Mouse (Mus musculus) left cerebral cortex, postnatal 25 days (tissue): ENCODE results near the gene Rnd1. TPM values are rescaled to one million over a fixed set of nuclear protein-coding genes. Genes with fewer than 3 reads are reported as not detected.

Experiments
- DNase-seq, 2 experiments: peaks; one replicate each; pipeline ENCODE4 v3.0.0; 2022; ENCODE audit warnings: low spot score in 2 of 2, mixed read lengths in 1 of 2
- intact Hi-C: fragments of 180-260 bp; cut with DNase I; formaldehyde crosslinking; loops from one replicate; pipeline ENCODE4 v1.15.1; 2025
- total RNA-seq, 2 experiments: library from RNA; stranded (reverse); gene quantifications; 2 replicates each; pipeline ENCODE4 v1.2.3; 2021

Rnd1 gene
- total RNA-seq, 2 experiments from 2014 or later: 31.8 to 36.8 TPM

- intact Hi-C loops: no loop called here
- DNase-seq: no peak
These were observed 54.5 kb downstream of the Rnd1 start for GRCm38 (mm10) chr15:98622721-98623120.

- DNase-seq: no peak
- intact Hi-C loops: no loop called here
These were observed 55.1 kb downstream of the Rnd1 start for GRCm38 (mm10) chr15:98622199-98622598.

- peak; percentile 70 to 72 for DNase-seq
- intact Hi-C loops: loop anchor here (1.0 to 5.0 kb wide), 2 partner anchors 37 to 105 kb away; no protein-coding TSS in a partner anchor
These were observed 60.1 kb downstream of the Rnd1 start for GRCm38 (mm10) chr15:98617176-98617537.

- intact Hi-C loops: loop anchor here (1.0 to 5.0 kb wide), 2 partner anchors 36 to 104 kb away; no protein-coding TSS in a partner anchor
- no peak for DNase-seq
These were observed 60.7 kb downstream of the Rnd1 start for GRCm38 (mm10) chr15:98616362-98617175.

GRCm38 (mm10) chr15:98615751-98616150 lies 61.5 kb downstream of the Rnd1 start:
- no peak for DNase-seq
- intact Hi-C loops: loop anchor here (5.0 kb wide), 1 partner anchor 103 kb away; no protein-coding TSS in a partner anchor

GRCm38 (mm10) chr15:98614971-98615370 lies 62.3 kb downstream of the Rnd1 start:
- intact Hi-C loops: loop anchor here (5.0 kb wide), 1 partner anchor 103 kb away; no protein-coding TSS in a partner anchor
- no peak for DNase-seq

GRCm38 (mm10) chr15:98614551-98614950 lies 62.7 kb downstream of the Rnd1 start:
- no peak for DNase-seq
- intact Hi-C loops: no loop called here

Other genes with a start within 250 kb of the Rnd1 start
- gene Olfr282, start 246.2 kb downstream of the Rnd1 start, total RNA-seq: not detected
- not detected for gene Olfr281, start 224.9 kb downstream of the Rnd1 start, total RNA-seq
- gene OR5BS1P, start 207.6 kb downstream of the Rnd1 start, total RNA-seq: not detected
- not detected for gene Lalba, start 194.7 kb downstream of the Rnd1 start, total RNA-seq
- not detected for gene Olfr279, start 185.1 kb downstream of the Rnd1 start, total RNA-seq
- gene Kansl2, start 143.2 kb downstream of the Rnd1 start, total RNA-seq: 10 to 100 TPM; 58.1 to 62.6 TPM
- gene Ccnt1, start 106.5 kb downstream of the Rnd1 start, total RNA-seq: 10 to 100 TPM; 45.5 to 45.9 TPM
- not detected for gene 4930415O20Rik, start 106.5 kb downstream of the Rnd1 start, total RNA-seq
- gene Adcy6, start 67.4 kb downstream of the Rnd1 start, total RNA-seq: 10 to 100 TPM; 51.7 to 53.7 TPM
- 100 to 1,000 TPM; 277 to 286 TPM for gene Cacnb3, start 46.6 kb downstream of the Rnd1 start, total RNA-seq
- 10 to 100 TPM; 69.4 to 75.8 TPM for gene Ddx23, start 14.6 kb downstream of the Rnd1 start, total RNA-seq
- gene Ccdc65, start 30.7 kb upstream of the Rnd1 start, total RNA-seq: 10 to 100 TPM in 1 of 2 experiments, 1 to 10 TPM in 1; 9.8 to 11.4 TPM
- 1 to 10 TPM; 1.4 to 2.3 TPM for gene Fkbp11, start 50.7 kb upstream of the Rnd1 start, total RNA-seq
- gene Arf3, start 85.8 kb upstream of the Rnd1 start, total RNA-seq: 100 to 1,000 TPM; 767 to 776 TPM
- under 1 TPM; 0.37 to 0.62 TPM for gene Wnt10b, start 100.7 kb upstream of the Rnd1 start, total RNA-seq
- not detected for gene Wnt1, start 112.4 kb upstream of the Rnd1 start, total RNA-seq
- 100 to 1,000 TPM; 829 to 842 TPM for gene Ddn, start 132.0 kb upstream of the Rnd1 start, total RNA-seq
- 10 to 100 TPM; 44.1 to 55.6 TPM for gene Prkag1, start 154.1 kb upstream of the Rnd1 start, total RNA-seq
- 10 to 100 TPM; 78.0 to 80.2 TPM for gene Kmt2d, start 193.7 kb upstream of the Rnd1 start, total RNA-seq
- gene Rhebl1, start 217.1 kb upstream of the Rnd1 start, total RNA-seq: 10 to 100 TPM in 1 of 2 experiments, 1 to 10 TPM in 1; 8.2 to 11.6 TPM
- under 1 TPM; 0.37 to 0.41 TPM for gene Dhh, start 221.1 kb upstream of the Rnd1 start, total RNA-seq
- gene Lmbr1l, start 240.8 kb upstream of the Rnd1 start, total RNA-seq: 10 to 100 TPM; 13.8 to 18.4 TPM